Mouse (Mus musculus) stomach, postnatal 0 days (tissue): Measurements from ENCODE around the gene Vps29.

Experiments
- CTCF ChIP-seq: IDR thresholded peaks from 2 replicates; pipeline ENCODE4 v1.5.1; 2016; ENCODE audit warnings: antibody characterized with exemption, low read depth, mild to moderate bottlenecking, moderate library complexity
- EP300 ChIP-seq: optimal IDR thresholded peaks from 2 replicates; pipeline ENCODE3; 2016; ENCODE audit warnings: antibody characterized with exemption

DNA sequence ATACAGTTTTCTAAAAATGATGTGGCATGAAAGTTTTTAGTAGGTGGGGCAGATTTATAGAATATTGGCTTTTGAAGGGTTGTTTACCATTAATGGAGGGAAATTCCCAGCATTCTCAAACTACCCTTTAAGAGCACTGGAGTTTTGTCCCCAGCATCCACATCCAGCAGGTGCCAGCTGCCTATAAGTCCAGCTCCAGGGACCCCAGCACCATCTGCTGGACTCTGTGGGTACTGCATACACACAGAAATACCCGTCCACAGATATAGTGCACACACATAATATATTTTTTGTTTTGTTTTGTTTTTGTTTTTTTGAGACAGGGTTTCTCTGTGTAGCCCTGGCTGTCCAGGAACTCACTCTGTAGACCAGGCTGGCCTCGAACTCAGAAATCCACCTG is 39.7 kb downstream of the Vps29 start:
- TF ChIP-seq CTCF (peak; percentile 87), EP300 (no peak)
